Comparison of ENCODE assay signal across 28 mouse cellular contexts in genomic region chr7:87937415-87937814, GRCm38 (mm10).
"Had no signal": no experiment of that assay in that cellular context is flagged by ENCODE, and none has a peak within 500 bp of the region (broad histone marks: within the 10 kb centered on the region; RNA-seq: fewer than 3 reads in every experiment).

No protein-coding gene starts in this region.

- H3K27me3 ChIP-seq: heart, embryonic 13.5 days; heart, embryonic 15.5 days; hindbrain, embryonic 13.5 days; hindbrain, embryonic 15.5 days; kidney, embryonic 15.5 days; limb, embryonic 13.5 days; limb, embryonic 15.5 days; liver, embryonic 12.5 days had no signal

- ATAC-seq: hindbrain, postnatal 0 days; intestine, embryonic 16.5 days; liver, embryonic 12.5 days had no signal

- H3K4me2 ChIP-seq: heart, embryonic 11.5 days; heart, embryonic 13.5 days; heart, embryonic 15.5 days; hindbrain, embryonic 13.5 days; hindbrain, embryonic 15.5 days; kidney, embryonic 15.5 days; limb, embryonic 13.5 days; limb, embryonic 15.5 days; liver, embryonic 12.5 days had no signal

- H3K4me3 ChIP-seq: gastrocnemius, adult 2 months; heart, adult 2 months; heart, embryonic 13.5 days; heart, embryonic 15.5 days; hindbrain, embryonic 13.5 days; hindbrain, embryonic 15.5 days; kidney, embryonic 15.5 days; limb, embryonic 13.5 days; limb, embryonic 15.5 days; liver, embryonic 12.5 days had no signal

- H3K9ac ChIP-seq: heart, embryonic 13.5 days; heart, embryonic 15.5 days; hindbrain, embryonic 13.5 days; hindbrain, embryonic 15.5 days; kidney, embryonic 15.5 days; limb, embryonic 13.5 days; limb, embryonic 15.5 days; liver, embryonic 12.5 days; liver, embryonic 14.5 days had no signal

- H3K27ac ChIP-seq: gastrocnemius, adult 2 months; heart, adult 2 months; heart, embryonic 13.5 days; heart, embryonic 15.5 days; hindbrain, embryonic 13.5 days; hindbrain, embryonic 15.5 days; hindbrain, postnatal 0 days; kidney, embryonic 15.5 days; kidney, postnatal 0 days; limb, embryonic 13.5 days; limb, embryonic 15.5 days; liver, embryonic 12.5 days; liver, embryonic 14.5 days had no signal

- H3K36me3 ChIP-seq: heart, embryonic 13.5 days; heart, embryonic 15.5 days; hindbrain, embryonic 13.5 days; hindbrain, embryonic 15.5 days; kidney, embryonic 15.5 days; limb, embryonic 13.5 days; limb, embryonic 15.5 days; liver, embryonic 12.5 days had no signal

- DNase-seq: gastrocnemius, adult 2 months; gastrocnemius, postnatal 10 days; gastrocnemius, postnatal 25 days; heart, adult 11 months; heart, adult 2 months; heart, postnatal 14 days; heart, postnatal 36 days; kidney, adult 11 months; kidney, adult 2 months; kidney, adult 9 months; kidney, postnatal 14 days; kidney, postnatal 36 days; layer of hippocampus, adult 9-11 months; layer of hippocampus, postnatal 36 days; left cerebral cortex, postnatal 4 days had no signal

- H3K4me1 ChIP-seq: heart, embryonic 13.5 days; heart, embryonic 15.5 days; hindbrain, embryonic 13.5 days; kidney, embryonic 15.5 days; limb, embryonic 13.5 days; limb, embryonic 15.5 days; liver, embryonic 12.5 days had no signal

- H3K9me3 ChIP-seq: heart, embryonic 13.5 days; heart, embryonic 15.5 days; hindbrain, embryonic 13.5 days; hindbrain, embryonic 15.5 days; kidney, embryonic 15.5 days; limb, embryonic 13.5 days; limb, embryonic 15.5 days; liver, embryonic 12.5 days had no signal
